Mouse (Mus musculus) embryo, embryonic 11.5 days (tissue): ENCODE data around the gene Slc25a5.
A peak's percentile ranks its signal among the peaks of the same experiment; 100 is the strongest.
"Not testable (repeated sequence)": the region's sequence is repeated elsewhere in the genome, so short reads cannot be mapped to it uniquely, and the experiment has no call there.

Experiments
- DNase-seq: peaks from one replicate; pipeline ENCODE4 v3.0.0-alpha.2; 2012; ENCODE audit warnings: low read depth, low spot score

The Slc25a5 gene

DNA sequence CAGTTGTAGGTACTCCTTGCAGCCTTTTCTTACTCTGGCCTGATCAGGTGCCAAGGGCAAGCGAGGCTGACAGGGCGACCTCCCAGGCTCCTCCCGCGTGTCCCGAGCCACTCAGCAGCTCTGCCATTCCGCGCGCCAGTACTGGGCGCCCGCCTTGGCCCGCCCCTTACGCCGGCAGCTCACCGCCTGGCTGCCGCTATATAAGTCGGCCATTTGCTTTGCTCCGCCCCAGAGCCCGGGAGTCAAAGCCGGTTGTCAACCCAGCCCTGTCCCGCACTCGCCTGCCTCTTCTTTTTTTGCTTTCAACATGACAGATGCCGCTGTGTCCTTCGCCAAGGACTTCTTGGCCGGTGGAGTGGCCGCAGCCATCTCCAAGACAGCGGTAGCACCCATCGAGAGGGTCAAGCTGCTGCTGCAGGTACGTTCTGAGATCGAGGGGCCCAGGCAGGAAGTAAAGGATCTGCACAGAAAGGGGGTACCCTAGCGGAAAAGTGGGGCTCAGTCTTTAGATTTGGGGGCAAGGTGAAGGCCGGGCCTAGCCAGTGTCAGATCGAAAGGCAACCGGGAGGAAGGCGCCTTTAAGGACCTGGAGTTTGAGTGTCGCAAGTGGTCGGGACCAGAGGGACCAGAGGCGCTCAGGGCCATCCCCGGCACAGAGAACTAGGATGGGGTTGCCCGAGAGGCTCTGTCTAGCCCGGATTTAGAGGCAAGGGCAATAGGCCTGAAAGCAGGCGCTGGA lies at the start of gene Slc25a5:
TSS of gene Slc25a5 (plus strand) at position 228 of the 739 bp plus-strand sequence.
- peak; percentile 63 for DNase-seq

DNA sequence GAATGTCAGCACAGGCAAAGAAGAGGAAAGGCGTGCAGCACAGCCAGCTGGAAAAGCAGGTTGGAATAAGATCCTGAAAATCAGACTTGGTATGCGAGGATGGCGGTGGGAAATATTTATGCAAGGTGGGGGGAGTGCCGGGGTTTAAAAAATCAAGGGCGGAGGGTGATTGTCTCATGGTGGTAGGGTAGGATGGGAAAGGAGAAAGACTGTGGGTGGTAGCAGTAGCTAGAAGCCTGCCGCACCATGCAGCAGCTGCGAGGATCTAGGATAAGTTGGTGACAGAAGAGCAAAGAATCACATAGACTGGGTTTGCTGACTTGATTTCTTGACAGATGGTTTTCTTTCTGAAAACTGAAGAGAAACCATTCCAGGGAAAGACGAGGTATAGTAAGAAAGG lies 48.7 kb upstream of the Slc25a5 start:
- DNase-seq, result no peak

DNA sequence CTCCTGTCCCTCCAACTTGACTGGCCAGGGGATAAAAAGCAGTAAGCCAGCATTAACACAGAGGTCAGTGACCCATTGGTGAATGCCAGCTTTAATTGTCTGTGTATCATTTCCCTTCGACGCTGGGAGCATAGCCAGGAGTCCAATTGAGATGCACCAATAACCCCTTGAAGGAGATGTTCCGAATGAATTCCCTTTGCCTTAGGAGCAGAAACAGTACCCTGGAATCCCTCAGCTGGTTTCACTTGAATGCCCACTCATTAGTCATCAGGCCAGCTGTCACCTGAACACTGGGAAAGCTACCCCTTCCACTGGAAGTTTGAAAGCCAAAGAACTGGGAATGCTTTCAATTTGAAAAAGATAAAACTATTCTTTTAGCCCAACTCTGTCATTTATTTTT lies 46.9 kb upstream of the Slc25a5 start:
- no peak for DNase-seq

DNA sequence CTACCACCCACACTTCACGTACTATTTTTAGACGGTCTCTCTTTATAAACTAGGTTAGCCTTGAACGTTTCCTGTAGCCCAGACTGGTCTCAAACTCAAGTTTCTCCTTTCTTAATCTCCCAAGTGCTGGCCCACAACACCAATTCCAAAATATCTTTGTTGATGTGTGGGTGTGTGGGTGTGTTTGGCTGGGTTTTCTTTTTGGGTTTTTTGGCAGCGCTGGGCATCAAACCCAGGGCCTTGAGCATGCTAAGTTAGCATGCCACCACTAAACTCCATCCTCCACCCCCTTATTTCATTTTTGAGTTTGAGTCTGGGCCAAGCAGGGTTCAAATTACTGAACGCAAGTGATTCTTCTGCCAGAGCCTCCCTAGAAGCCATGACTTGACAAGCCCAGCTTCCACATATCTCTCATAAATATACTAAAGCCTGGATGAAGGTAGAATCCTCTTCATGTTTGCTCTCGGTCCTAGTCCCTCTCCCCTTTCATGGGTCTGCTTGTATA lies 46.1 kb upstream of the Slc25a5 start:
- DNase-seq, result no peak

DNA sequence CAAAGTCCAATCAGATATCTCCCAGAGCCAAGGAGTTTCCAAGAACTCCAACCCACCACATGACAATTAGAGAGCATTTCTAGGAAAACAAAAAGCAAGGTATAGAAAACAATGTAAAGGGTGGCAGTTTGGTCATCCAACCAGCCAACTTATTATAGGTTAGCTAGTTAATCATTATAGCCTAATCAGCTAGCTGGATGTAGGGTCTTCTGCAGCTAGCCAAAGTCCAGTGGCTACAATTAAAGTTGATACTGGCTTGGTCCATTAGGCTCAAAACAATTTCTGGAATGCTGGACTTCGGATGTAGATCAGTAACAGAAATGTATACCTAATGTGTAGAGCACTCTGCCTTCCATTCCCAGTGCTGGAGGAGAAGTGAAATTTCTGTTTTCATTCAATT lies 44.9 kb upstream of the Slc25a5 start:
- DNase-seq, result no peak

DNA sequence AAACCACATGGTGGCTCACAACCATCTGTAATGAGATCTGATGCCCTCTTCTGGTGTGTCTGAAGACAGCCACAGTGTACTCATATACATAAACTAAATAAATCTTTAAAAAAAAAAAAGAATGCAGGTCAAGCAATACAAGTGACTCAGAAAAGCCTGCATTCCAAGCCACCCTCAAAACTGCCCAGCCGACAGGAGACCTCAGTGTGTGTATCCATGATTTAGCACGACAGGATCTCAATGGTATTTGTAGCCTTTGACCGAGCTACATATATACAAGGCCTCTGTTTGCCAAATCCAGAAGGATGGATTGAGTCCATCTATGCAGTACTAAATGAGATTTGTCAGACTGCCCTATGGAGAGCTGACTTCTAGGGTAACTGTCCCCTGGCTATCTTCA lies 42.9 kb upstream of the Slc25a5 start:
- DNase-seq, result no peak

DNA sequence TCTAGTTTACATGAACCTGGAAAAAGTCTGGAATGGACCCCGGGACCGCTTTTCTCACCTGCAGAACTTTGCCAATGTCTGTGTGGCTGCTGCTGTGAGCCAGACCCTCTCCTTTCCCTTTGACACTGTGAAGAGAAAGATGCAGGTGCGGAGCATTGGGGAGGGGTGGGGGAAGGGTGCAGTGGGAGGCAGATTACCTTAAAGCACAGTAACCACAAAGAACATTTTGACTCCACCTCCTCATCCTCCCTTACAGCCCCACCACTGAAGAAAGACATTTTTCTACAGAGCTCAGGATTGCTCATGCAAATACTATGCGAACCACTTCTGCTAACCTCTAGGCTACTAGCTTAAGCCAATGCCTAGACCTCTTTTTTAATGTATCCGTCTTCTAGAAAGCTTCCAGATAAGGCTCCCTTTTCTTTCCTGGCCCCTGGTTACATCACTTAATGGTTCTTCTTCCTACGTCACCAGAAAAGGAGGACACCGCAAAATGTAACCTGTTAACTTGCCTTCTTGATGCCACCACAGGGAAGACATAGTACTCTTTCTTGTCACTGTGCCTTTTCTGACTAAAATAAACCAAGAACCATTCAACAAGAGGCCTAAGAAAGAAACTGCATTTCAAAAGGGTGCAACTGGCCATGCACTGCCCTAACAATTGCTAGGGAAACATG lies 37.5 kb upstream of the Slc25a5 start:
- no peak for DNase-seq

DNA sequence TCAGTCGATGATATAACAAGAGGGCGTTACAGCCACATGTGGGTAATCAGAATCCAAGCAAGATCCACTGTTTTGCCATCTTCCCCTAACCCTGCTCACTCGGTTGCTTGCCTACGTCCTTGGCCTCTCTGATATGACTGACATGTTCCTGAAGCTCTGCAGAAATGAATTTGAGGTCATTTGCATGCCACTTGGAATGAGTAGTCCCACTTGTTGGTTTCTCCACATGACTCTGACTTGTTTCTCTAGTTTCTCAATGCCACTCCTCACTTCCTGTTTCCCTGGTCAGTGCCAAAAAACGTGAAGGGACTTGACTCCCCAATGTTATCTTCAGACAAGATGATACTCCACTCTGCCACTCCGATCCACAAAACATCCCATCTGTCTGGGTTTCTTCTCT lies 36.9 kb upstream of the Slc25a5 start:
- DNase-seq, result no peak

DNA sequence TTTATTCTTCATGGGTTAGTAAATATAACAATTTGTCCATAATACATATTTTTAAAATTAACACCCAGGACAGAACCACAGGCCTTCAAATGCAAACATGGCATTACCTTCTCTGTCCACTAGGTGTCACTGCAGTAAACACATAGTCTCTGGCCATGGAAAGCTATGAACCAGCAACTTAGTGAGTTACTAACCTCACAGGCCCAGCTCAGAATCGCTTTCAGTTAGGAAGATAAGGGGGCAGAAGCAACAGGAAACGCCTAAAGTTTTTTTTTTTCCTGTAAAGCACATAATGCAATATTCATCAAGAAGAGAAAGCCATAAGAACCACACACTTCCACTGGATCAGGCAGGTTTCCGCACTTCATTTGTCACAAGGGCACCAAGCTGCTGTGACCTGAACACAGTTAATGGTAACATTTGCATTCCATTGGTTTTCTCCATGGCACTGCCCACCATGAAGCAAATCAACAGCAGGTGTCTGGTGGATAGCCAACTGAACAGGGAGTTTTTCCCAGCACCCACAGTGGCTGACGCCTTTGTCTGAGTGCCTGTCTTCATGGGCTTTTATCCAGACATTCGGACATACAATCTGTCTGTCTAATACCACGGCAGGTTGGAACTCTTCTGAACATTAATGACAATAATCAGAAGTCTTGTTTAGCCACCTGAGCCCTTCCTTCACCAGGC lies 34.4 kb upstream of the Slc25a5 start:
- peak; percentile 37 for DNase-seq

DNA sequence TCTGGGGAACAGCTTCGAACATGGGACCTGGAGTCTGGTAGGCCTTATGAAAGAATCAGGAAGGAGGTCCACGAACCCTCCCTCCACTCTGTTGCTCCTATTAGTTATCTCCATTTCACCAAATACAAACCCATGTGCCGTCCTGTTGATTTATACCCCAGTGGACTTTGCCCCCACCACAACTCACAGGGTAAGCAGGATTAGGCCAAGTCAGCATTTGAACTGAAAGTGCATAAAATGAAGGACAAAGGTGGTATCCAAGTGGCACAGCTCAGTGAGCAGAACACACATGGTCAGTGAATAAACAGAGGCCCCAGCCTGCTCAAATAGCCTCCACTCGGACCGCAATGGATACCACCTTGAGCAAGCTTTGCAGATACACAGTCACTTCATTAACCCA lies 33.2 kb upstream of the Slc25a5 start:
- DNase-seq, result no peak

DNA sequence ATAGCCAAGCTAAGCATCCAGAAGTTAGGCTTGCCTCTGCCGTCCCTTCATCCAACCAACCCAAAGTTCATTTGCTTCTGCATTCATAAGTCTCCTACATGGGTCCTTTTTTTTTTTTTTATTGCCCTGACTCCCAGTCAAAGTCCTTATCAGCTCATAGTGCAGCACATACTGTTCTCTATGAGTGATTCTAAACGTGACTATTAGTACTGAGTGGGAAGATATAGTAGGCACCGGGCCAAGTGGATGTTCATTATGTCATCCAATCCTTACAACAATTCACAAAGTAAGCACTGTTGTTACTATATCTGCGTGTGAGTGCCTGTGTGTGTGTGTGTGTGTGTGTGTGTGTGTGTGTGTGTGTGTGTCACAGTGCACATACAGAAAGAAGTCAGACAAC lies 32.6 kb upstream of the Slc25a5 start:
- no peak for DNase-seq

DNA sequence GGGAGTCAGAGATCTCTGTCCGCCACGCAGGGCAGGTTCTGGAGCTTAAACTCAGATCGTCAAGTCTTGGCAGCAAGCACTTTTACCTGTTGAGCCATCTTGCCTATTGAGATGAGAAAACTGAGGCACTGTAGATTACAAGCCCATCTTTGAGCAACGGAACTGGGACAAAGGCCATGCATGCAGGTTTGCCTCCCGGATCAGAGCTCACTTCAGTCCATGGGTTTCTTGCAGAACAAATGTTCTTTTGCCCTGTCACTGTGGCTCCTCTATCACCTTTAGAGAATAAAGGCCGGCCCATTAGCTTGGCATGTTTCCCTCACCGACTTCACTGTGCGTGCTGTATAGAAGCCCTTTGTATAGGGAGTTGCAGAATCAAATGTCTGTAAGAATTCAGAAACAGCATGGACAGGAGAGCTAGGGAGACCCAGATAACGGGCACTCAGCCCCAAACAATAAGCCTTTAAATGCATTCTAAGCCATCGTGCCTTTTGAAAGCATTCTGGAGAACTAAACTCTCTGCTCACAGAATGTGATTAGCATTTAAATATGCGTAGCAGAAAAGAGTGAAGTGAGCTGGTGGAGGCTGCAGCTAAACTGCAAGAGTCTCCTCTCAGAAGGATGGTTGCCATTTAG lies 32.0 kb upstream of the Slc25a5 start:
- no peak for DNase-seq

DNA sequence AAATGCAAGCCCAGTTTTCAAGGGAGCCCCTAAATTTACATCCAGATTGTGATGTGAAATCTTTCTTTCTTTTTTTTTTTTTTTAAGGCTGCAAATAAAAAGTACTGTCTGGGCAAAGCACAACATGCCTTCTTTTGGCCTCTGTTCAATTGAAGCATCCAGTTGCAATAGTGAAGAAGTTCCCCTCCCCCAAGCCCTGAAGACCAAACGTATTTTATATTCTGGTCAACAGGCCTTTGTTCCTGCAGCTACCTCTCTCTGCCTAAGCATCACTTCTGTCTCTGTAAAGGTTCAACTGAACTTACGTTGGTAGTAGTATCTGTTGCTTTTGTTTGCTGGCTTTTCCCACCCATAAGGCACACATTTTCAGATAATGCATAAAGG lies 31.5 kb upstream of the Slc25a5 start:
- no peak for DNase-seq

DNA sequence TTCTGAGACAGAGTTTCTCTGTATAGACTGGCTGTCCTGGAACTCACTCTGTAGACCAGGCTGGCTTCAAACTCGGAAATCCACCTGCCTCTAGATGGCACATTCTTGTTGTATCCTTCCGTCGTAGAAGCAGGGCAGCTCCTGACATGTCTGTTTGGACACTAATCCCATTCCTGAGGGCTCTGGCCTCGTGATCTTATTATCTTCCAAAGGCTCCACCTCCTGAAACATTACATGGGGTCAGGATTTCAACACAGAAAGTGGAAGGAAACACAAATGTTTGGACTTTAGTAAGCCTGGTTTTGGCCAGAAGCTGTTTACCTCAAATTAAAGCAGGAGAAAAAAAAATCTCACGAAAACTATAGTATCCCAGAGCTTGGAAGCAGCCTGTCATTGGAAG lies 28.1 kb upstream of the Slc25a5 start:
- DNase-seq, result no peak

DNA sequence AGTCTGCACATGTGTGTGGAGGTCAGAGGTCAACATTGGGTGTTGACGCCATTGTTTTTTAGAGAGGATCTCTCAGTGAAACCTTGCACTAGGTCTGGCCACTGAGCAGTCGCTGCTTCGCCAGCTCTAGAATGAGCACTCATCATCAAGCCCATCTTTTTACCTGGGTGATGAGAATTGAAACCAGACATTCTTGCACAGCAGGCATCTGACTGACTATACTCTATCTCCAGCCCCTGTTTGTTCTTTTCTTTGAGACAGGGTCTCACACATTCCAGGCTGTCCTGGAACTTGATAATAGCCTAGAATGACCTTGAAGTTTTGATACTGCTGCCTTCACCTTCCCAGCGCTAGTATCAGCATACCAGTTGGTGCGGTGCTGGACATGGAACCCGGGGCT lies 22.9 kb upstream of the Slc25a5 start:
- DNase-seq, result no peak

DNA sequence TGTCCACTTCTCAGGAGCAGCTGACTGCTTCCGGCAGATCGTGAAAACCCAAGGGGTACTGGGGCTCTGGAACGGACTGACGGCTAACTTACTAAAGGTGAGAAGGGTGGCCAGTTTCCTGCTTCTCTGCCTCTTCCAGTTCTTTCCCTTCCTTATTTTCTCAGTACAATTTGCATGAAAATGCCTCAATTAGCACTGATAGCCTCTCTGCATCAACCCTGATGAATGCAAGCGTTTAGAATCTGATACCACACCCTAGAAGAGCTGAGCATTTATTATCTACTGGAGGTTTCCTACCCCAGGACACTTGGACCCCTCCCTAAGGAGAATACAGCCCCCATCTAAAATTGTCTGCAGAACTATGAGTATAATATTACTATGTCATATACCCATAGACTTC lies 19.9 kb upstream of the Slc25a5 start:
- no peak for DNase-seq

DNA sequence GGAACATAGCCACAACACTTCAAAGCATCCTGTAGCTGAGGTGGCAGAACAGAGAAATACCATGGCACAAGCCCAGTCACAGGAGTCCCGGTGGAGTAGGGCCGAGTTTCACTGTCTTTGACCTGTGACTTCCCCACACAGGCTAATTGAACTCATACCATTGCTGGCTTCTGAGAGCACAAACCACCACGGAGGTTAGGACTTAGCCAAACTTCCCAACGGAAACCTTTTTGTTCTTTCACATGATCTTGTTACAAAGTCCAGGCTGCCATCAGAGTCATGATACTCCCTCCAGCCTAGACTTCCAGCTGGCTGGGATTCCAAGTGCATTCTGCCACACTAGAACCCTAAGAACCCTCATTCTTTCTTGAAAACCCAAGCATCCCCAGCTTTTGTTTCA lies 17.8 kb upstream of the Slc25a5 start:
- no peak for DNase-seq

DNA sequence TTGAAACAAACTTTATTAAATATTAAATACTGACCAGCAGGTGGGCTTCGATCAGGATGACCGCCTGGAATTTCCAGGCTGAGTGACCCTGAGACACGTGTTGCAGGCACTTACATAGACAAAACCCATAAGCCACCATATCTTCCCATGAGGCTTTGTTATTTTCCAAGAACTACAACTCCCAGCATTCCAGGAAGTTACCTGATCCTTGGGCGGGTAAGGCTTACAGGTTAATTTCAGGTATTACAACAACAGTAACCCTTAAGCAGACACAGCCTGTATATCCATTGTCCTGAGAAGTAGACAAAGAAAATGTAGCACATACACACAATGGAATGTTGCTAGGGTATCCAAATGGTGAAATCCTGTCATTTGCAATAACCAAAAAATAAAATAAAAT lies 6.1 kb upstream of the Slc25a5 start:
- DNase-seq, result no peak

DNA sequence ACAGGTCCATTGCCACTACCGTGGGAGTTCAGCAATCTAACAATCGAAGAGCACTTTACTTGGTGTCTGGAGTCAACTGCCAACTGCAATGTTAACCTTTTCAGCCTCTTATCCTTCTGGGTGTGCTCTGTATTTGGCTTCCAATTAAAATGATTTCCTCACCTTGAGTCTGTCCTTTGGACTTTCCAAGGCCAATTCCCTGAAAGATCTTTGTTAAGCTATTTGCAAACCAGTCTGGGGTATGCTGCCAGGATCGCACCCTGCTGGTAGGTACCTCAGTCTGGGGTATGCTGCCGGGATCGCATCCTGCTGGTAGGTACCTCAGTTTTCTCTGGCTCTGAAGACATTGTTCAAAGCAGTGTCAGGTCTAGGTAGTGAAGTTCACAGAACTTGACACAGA lies 880 bp upstream of the Slc25a5 start:
- no peak for DNase-seq

DNA sequence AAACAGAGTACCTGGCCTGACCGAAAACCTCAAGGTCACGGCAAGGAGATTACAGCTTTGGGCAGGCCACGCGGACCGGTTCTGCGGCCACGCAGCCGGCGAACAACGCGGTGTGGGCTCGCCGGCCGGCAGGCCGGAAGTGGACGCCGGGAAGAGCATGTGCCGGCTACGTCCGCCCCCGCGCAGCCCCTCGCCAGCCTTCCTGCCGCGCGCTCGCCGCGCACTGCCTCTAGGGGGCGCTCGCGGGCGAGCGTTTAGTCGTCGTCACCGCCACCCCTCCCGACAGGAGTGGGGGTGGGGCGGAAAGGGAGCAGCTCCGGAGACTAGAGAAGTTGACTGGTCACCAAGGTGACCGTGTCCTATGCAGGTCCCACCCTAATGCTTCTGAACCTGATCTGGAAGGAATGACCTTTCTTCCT lies 721 bp downstream of the Slc25a5 start:
- peak; percentile 62 for DNase-seq

DNA sequence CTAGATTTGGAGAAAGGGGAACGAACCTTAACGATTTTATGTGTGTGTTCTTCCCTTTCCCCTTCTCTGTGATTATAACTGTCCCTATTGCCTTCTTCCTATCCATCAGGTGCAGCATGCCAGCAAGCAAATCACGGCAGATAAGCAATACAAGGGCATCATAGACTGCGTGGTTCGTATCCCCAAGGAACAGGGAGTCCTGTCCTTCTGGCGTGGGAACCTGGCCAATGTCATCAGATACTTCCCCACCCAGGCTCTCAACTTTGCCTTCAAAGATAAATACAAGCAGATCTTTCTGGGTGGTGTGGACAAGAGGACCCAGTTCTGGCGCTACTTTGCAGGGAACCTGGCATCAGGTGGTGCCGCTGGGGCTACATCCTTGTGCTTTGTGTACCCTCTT lies 1.3 kb downstream of the Slc25a5 start:
- not testable (repeated sequence) for DNase-seq
